Mouse (Mus musculus) bone marrow, adult 2 months (tissue): ENCODE measurements around the gene Tuba3a. TPM values are rescaled to one million over a fixed set of nuclear protein-coding genes. Genes with fewer than 3 reads are reported as not detected.

ENCODE experiments used
- H3K27ac ChIP-seq: fragments of 200-500 bp; 2 replicates; pipeline ENCODE4 v1.5.1; 2012; ENCODE audit warnings: low read depth, mild to moderate bottlenecking, control low read depth, inconsistent platforms, low read length; ENCODE audit not compliant: control insufficient read depth, poor library complexity, insufficient read depth
- H3K4me1 ChIP-seq: fragments of 200-500 bp; 2 replicates; pipeline ENCODE4 v1.6.1; 2011; ENCODE audit warnings: low read length; ENCODE audit not compliant: control insufficient read depth, insufficient read depth
- H3K4me3 ChIP-seq: fragments of 200-500 bp; replicated peaks from 2 replicates; pipeline ENCODE3; 2011; ENCODE audit warnings: mild to moderate bottlenecking, low read depth, low read length, control low read depth; ENCODE audit not compliant: control insufficient read depth
- CTCF ChIP-seq: fragments of 200-500 bp; IDR thresholded peaks from 2 replicates; pipeline ENCODE4 v1.5.1; 2011; ENCODE audit warnings: low read length, control low read depth; ENCODE audit not compliant: control insufficient read depth, insufficient read depth
- POLR2A ChIP-seq: fragments of 200-500 bp; IDR thresholded peaks from 2 replicates; pipeline ENCODE4 v1.6.1; 2011; ENCODE audit warnings: low read depth, mild to moderate bottlenecking, control low read depth, low read length, borderline replicate concordance; ENCODE audit not compliant: control insufficient read depth
- WGBS: fragments of 180-500 bp; shearing (Covaris S2); methylation state at CpG from one replicate; pipeline ENCODE4 v1.1.7; 2018; 5-methylcytosine and 5-hydroxymethylcytosine counted together
- polyA plus RNA-seq: library from polyadenylated mRNA; stranded (reverse); fragments of >200 nt; gene quantifications from 2 replicates; pipeline ENCODE4 v1.2.4, GENCODE M21; 2011; ENCODE audit warnings: low replicate concordance; ENCODE audit not compliant: missing spikeins, insufficient read depth, insufficient read length

The Tuba3a gene
- not detected in 2 replicates for polyA plus RNA-seq

- Histone ChIP-seq H3K27ac (no peak within 1 kb of the TSS), H3K4me1 (no peaks in the 10 kb centered on the region), H3K4me3 (no peak within 1 kb of the TSS)
- TF ChIP-seq CTCF, result no peak
- no peak for TF ChIP-seq POLR2A
- 92% methylated on average over 22 of the region's 22 CpGs for WGBS
Measured at GRCm38 (mm10) chr6:125285890-125286289, at the start of gene Tuba3a. Gene Tuba3a, minus strand, starts transcription at chr6:125286042.

- TF ChIP-seq CTCF (no peak), POLR2A (no peak)
- Histone ChIP-seq H3K27ac (peak overlapping the region; percentile 30; the same call in 1 of the 2 replicates), H3K4me1 (peaks cover 2% of the 10 kb centered on the region; the same call in 1 of the 2 replicates), H3K4me3 (no peak overlapping the region)
- 26% methylated on average over 2 of the region's 2 CpGs for WGBS
Measured at GRCm38 (mm10) chr6:125334356-125334755, 48.5 kb upstream of the Tuba3a start.

DNA sequence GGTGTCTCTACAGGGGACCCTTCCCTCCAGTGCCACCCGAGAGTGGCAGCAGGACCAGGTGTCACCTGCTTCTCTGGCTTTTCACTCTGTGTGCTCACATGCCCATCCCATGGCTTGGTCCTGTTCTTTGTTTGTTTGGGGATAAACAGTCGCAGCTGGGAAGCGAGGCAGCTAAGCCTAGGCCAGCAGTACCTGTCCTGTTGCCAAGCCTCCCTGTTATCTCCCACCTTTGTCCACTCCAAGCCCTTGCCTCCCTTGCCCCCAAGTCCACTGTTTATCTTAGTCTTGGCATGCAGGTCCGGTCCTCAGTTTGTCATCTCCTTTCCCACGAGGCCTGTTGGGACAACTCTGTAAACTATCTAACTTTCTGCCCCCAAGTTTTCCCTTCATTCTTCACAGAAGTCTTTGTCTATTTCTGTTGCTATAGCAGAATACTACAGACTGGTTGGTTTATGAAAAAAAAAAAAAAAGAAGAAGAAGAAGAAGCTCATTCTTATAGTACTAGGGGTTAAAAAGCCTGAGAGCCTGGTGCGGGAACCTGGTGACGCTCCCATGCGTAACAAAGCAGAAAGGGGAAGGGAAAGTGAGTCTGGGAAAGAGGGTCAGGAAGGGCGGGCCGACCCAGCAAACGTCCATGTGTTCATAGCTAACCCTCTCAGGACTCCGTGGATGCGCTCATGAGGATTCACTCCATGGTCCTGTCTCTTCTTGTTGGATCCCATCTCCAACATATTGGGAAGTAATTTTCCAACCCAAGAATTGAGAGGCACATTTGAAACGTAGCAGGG is 47.5 kb upstream of the Tuba3a start:
- no peak for TF ChIP-seq CTCF
- no peak for TF ChIP-seq POLR2A
- peak overlapping the region; percentile 30; the same call in 1 of the 2 replicates for H3K27ac ChIP-seq
- H3K4me3 ChIP-seq, result no peak overlapping the region
- 42% methylated on average over 14 of the region's 14 CpGs for WGBS
- peaks cover 2% of the 10 kb centered on the region; the same call in 1 of the 2 replicates for H3K4me1 ChIP-seq

DNA sequence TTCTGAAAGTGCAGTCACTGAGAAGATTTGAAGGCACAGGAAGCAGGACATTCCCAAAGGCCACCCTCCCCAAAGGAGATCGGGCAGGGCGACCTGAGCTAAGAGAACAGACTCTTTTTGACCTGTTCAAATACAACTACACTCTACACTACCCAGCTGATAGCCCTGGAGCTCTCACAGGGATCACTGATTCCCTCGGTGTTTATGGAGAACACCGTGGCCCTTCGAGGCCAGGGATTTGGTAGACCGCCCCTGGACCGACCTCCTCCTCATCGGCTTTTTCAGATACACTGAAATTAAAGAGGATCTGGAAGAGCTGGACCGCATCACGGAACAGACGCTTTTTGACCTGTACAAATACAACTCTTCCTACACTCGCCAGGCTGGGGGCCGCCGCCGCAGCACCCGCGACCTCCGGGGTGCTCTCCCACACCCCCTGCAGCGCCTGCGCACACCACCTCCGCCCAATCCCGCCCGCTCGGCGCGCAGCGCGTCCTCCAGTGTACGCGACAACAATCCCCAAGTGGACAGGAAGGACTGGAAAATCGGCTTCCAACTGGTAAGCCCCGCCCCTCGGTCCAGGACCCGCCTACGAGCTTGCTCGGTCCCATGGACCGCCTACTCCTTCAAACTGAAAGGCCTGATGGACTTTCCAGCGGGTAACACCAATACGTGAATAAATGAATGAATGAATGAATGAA is 44.9 kb upstream of the Tuba3a start:
- Histone ChIP-seq H3K4me1 (peaks cover 2% of the 10 kb centered on the region; the same call in 1 of the 2 replicates), H3K4me3 (peak overlapping the region; percentile 23), H3K27ac (no peak overlapping the region)
- WGBS, result 3% methylated on average over 39 of the region's 39 CpGs
- TF ChIP-seq POLR2A (peak; percentile 58; the same call in 1 of the 2 replicates), CTCF (no peak)

DNA sequence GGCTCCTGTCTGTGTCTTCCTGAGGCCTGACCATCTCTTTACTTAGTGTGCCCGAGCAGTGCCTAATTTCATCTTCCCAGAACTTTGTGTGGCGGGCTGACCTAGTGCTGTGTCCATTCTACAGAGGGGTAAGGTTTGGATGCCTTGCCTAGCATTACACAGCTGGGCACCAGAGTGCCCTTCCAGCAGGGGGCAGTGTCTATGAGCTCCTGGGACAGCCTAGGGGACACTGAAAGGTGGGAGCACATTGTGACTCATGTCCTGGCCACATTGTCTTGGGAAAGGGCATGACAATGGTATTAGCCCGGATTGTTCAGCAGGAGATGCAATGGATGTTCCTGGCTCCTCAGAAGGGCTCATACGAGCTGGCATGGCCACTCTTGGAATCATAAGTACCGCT is 42.4 kb upstream of the Tuba3a start:
- TF ChIP-seq POLR2A (no peak), CTCF (peak; percentile 81)
- H3K4me3 ChIP-seq, result no peak overlapping the region
- WGBS, result 73% methylated on average over 5 of the region's 5 CpGs

GRCm38 (mm10) chr6:125325337-125325736 is 39.5 kb upstream of the Tuba3a start:
- TF ChIP-seq POLR2A, result no peak
- H3K27ac ChIP-seq, result no peak overlapping the region
- H3K4me1 ChIP-seq, result no peaks in the 10 kb centered on the region
- no peak overlapping the region for H3K4me3 ChIP-seq
- WGBS, result 77% methylated on average over 6 of the region's 6 CpGs

More for the DNA sequence above, 42.4 kb upstream of the Tuba3a start:
- H3K4me1 ChIP-seq, result peaks cover 2% of the 10 kb centered on the region; the same call in 1 of the 2 replicates
- H3K27ac ChIP-seq, result no peak overlapping the region

DNA sequence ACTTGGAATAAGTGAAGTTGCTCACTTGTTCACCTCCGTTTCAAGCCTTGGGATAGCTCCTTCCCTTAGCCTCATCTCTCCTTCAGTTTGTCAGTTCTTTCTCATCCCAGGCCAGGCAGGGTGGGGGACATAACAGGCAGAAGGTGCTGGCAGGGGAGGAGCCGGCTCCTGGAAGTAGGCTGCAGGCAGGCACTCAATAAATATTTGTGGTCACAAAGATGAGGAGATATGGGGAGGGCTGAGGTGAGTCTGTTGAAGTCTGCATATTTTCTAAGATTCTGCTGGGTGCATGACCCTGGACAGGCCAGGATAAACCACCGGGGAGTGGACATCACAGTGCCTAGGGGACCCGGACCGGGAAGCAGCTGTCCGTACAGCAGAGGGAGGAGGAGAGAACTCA is 37.7 kb upstream of the Tuba3a start:
- H3K4me1 ChIP-seq, result no peaks in the 10 kb centered on the region
- TF ChIP-seq CTCF (no peak), POLR2A (no peak)
- 76% methylated on average over 6 of the region's 6 CpGs for WGBS
- H3K4me3 ChIP-seq, result no peak overlapping the region
- H3K27ac ChIP-seq, result no peak overlapping the region

DNA sequence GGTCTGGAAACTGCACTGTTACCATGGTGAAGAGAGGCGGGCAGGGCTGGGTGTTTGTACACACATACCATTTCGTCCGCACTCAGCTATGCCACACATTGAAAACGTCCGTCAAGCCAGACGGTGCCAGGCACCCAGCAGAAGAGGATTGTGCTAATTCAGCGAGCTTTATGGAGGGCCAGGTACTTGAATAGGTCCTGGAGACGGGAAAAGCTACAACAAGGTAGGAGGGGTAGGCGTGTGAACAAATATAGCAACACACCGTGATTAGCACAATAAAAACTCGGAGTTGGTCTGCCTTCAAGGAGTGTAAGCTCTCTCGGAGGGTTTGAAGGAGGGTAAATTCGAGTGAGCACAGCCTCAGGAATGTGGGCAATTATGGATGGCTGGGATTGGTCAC is 37.0 kb upstream of the Tuba3a start:
- Histone ChIP-seq H3K27ac (no peak overlapping the region), H3K4me3 (no peak overlapping the region), H3K4me1 (no peaks in the 10 kb centered on the region)
- 80% methylated on average over 13 of the region's 13 CpGs for WGBS
- no peak for TF ChIP-seq CTCF
- no peak for TF ChIP-seq POLR2A
